Mouse (Mus musculus) B cell, adult 2 months (primary cell): ENCODE measurements around the gene Taf3.

Source experiments
- DNase-seq, 2 experiments: peaks; one replicate each; pipeline ENCODE4 v3.0.0; 2022

The Taf3 gene

DNA sequence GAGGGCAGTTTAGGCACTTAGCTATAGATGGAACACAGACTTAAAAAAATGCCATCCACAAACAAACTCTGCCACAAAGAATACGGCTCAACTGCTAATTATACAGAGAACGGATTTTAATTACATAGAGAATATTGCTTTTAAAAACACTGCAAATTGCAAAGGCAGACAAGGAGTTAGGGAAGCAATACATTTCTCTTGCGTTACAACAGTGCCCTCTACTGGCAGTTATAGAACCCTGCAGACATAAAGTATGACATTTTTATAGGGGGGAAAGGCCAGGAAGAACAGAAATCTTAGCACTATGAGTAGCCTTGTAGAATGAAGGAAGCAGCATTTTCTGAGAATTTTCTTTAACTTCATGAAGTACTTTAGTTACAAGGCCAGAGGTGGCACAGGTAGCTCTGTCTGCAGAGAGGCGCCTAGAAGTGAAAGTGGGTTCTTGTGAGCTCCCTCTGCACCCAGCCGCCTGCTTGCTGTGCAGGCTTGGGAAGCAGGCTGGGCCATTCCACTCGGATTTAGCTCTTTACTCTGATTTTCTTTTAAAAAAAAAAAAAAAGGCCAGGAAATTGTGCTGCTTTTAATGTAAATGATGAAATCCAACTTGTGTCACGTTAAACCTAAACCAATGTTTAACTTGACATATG lies 38.0 kb downstream of the Taf3 start:
- DNase-seq: peak; percentile 42 to 53

DNA sequence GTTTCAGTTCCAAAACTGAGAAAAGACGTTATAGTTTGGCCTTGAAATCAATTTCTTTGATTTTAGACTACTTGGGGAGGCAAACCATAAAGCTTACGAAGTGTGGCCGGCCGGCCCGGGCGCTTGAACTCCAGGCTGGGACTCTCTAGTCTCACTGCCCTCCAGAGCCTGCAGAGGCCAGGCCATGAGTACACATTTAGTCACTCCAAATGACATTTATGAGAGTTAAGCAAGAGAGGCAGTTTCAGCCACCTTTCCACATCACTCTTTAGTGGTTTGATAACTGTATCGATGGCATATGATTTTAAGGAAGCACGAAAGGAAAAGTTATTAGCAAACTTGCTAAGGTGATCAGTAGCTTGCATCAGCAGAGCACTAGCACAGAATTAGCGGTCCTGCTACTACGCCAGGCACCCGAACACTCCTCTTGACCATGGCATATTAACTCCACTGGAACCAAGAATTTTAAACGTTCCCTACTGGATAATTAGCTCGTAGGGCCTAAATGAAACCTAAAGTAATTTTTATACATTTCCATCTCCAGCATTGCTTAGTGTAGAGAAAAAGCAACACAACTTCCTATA lies 38.6 kb downstream of the Taf3 start:
- no peak for DNase-seq

DNA sequence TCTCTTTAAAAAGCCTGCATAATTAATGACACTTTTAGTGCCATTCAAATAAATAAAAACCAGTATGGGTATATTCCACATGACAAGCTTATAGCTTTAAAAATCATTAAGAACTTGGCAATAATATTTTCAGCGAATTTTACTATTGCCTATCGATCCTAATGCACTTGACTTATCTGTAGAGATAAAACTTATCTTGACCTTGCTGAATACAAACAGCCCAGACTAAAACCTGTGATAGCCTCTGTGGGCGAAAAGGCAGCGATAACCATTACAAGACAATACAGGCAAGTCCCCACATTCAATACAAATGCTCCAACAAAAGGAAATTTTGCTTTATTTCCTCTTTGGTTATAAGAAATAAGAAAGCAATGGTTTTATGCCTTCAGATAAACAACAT lies 39.8 kb downstream of the Taf3 start:
- no peak for DNase-seq

DNA sequence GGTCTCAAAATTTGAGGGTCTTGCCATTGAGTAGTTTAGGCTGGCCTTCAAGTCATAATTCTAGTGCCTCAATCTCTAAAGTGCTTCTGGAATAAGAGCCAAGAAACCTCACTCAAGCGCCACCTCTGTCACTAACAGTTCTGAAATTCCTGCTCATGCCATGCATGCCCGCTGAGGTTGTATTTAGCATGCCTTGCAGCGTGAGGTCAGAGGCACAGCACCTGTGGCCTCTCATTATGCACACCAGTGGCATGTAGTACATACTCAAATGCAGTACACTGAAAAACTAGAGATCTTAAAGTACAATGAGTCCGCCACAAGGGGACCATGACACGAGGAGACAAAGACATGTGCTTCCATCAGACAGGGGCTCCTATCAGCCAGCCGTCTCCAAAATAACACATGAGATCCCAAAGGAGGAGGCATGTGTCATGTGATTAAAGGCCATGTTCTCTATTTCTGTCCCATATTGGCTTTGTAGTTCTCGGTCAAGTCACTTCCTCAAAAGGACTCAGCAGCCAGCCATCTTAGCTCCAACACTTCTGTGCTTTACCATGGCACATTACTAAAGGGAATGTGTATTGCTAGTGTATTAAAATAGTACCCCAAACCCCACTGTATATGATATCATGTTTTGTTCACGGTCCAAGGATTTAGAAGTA lies 43.3 kb downstream of the Taf3 start:
- DNase-seq: no peak

GRCm38 (mm10) chr2:10003358-10003757 lies 45.0 kb downstream of the Taf3 start:
- DNase-seq: no peak

GRCm38 (mm10) chr2:10001591-10001990 lies 46.8 kb downstream of the Taf3 start:
- DNase-seq: no peak

DNA sequence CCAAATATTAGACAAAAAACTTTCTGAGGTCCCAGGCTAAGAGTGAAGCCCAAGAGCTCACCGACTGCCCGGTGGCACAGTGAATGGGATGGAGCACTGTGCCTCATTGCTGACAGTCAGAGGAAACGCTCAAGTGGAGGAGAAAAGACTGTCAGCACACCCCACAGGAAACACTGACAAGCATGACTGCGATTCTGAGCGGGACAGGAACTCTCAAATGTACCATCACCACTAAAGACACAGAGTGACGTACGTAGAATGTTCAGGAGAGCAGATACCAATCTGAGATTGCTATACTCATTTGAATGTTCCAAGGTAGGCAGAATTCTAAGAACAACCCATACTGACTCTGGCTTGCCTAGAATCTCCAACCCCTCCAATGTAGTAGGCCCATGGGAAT lies 50.9 kb downstream of the Taf3 start:
- DNase-seq: peak; percentile 48 to 53

DNA sequence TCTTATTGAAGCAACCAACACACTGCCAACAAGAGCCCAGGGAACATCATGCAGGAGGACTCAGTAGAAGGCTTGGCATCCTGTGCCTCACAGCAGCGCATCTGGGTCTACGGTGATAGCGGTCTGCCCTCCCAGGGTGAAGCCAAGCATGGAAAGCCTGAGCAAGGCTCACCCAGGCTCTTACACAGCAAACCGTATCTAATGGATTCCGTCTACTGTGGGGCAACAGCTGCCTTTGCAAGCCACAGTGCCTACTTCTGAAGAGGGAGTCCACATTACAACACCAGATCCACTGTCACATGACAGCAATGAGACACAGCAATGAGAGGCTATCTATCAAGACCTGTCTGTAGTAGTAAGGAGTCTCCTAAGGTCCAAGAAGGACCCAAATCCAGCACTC lies 52.3 kb downstream of the Taf3 start:
- DNase-seq: no peak

DNA sequence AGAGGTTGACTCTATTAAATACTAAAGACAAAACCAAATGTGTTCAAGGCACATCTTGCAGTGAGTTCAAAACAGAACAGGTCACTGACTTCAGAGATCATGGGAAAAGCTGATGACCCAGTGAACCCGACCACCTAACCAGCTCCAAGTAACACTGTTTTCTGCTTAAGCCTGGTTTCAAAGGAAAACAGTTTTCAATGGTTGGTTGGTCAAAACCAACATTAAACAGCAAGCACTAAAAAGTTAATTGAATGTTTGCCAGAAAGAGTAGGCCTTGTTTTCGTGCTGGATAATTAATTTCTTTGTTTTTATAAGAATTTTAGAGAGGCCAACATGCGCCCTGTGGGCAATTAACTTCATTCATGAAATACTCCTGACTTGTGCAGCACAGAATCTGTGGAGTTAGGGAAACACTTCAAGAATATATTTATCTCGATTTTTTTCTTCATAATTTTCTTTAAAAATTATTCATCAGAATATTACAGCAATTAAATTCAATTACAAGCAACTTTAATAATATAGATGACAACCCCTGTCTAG lies 57.6 kb downstream of the Taf3 start:
- DNase-seq: no peak

GRCm38 (mm10) chr2:9989649-9990547 lies 58.5 kb downstream of the Taf3 start:
- DNase-seq: no peak

- DNase-seq: no peak
Observed at GRCm38 (mm10) chr2:9988290-9988689, 60.1 kb downstream of the Taf3 start.

DNA sequence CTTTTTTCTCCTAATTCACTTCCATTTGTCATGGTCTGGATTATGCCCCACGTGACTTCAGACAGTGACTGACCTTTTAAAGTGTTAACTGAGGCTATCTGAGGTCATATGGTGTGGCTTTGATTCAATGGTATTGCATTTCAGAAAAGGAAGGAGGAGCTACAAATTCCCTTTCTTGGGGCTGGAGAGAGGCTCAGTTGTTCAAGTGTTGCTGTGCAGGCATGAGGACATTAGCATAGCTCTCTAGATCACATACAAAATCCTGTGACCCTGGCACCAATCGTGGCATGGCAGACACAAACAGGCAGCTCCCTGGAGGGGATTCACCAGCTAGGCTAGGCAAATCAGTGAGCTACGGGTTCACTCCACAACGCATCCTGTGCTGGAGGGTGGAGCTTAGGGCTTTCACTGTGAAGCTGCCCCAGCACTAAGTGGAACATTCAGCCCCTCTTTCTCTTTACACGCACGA lies 62.4 kb downstream of the Taf3 start:
- DNase-seq: peak; percentile 50 to 54

DNA sequence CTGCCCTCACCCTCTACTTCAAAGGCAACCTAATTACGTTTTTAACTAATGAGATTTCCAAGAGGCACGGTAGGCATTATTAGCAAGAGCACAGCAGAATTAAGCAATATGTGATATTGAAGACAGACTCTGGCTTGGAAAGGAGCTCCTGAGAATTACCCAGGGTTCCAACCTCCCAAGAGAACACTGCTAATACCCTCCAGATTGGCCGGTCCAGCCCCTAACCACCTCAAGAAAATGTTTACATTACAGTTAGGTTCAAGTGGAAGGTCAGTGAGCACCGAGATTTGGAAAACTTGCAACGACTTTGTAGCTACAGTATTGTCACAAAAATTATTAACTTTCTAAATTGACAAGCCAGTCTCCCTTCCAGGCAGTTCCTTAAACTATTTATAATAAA lies 66.0 kb downstream of the Taf3 start:
- no peak for DNase-seq

DNA sequence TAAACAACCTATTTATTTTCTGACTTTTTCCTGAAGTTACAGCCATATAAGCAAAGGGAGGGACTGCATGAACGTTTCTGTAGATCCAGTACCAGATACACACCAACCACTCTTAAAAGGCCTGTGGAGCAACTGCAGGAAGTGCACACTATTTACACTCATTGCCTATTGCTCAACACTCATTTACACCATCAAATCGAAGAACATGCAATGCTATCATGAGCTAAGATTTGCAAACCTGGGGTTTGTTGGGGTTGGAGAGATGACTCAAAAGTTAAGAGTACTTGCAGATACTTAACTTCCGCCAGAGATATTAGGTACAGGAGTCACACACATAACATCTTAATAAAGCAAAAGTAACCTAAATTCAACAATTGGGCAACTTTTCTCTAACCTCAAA lies 76.5 kb downstream of the Taf3 start:
- no peak for DNase-seq

- DNase-seq: no peak
Observed at GRCm38 (mm10) chr2:9970579-9970978, 77.8 kb downstream of the Taf3 start.

GRCm38 (mm10) chr2:9970178-9970577 lies 78.2 kb downstream of the Taf3 start:
- DNase-seq: no peak

DNA sequence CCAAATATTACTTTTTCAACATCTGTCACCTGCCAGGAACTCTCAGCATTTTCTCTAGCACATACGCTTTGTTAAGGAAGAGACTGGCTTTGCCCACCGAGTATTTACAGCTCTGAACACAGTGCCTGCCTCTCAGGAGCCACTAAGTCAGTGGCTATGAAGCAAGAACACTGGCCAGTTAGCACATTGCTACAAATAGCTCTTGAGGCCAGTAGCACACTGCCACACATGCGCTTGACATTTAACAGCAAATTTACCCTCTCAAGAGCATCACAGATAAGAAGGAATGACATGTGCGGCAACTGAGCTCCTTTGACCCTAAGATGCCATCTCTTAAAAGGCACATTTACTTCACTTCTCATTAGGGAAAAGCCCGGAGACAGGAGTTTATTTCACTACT lies 78.7 kb downstream of the Taf3 start:
- DNase-seq: no peak

DNA sequence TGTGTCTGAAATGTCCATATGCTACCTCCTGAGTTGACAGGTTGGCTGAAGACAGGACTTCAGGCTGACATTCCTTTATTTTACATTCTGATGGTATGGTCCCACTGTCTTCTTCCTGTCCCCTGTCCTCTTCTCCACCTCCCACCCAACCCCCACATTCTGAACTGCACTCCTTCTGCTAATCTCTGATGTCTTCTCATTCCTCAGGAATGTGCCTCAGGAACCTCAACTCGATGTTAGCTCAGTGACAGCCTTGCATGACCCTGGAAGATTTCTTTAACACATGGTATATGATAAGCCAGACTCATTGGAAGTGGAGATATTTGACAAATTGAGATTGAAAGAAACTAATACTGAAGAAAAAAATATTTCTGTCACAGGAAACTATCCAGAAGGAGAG lies 81.8 kb downstream of the Taf3 start:
- DNase-seq: no peak

GRCm38 (mm10) chr2:9965608-9966007 lies 82.8 kb downstream of the Taf3 start:
- peak; percentile 32 to 49 for DNase-seq

- no peak for DNase-seq
Observed at GRCm38 (mm10) chr2:9962871-9963270, 85.5 kb downstream of the Taf3 start.

DNA sequence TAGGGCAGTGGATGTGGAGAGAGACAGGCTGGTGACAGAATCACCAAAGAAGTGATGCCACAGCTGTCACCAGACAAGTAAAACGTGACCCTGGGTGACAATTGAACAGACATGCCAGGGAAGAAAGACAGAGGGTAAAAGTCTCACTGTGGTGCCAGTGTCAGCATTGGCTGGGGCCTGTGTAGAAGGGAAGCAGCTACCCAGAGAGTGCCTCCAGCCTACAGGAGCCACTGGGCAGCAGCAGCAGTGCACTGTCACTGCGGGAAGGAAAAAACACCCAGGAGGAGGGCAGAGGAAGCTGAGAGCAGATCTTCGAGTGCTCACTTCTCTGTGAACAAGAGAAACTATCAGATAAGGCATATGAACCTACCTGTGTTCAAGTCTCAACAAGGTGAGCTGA lies 86.7 kb downstream of the Taf3 start:
- no peak for DNase-seq

- DNase-seq: no peak
Observed at GRCm38 (mm10) chr2:9958011-9958410, 90.4 kb downstream of the Taf3 start.

GRCm38 (mm10) chr2:9956546-9956945 lies 91.8 kb downstream of the Taf3 start:
- DNase-seq: no peak
